Mouse (Mus musculus) mesoderm, embryonic 11.5 days (tissue): ENCODE measurements around the gene Extl2.

Source experiments
- DNase-seq: peaks from one replicate; pipeline ENCODE4 v3.0.0-alpha.2; 2012; ENCODE audit warnings: low read depth, low spot score

The Extl2 gene

DNA sequence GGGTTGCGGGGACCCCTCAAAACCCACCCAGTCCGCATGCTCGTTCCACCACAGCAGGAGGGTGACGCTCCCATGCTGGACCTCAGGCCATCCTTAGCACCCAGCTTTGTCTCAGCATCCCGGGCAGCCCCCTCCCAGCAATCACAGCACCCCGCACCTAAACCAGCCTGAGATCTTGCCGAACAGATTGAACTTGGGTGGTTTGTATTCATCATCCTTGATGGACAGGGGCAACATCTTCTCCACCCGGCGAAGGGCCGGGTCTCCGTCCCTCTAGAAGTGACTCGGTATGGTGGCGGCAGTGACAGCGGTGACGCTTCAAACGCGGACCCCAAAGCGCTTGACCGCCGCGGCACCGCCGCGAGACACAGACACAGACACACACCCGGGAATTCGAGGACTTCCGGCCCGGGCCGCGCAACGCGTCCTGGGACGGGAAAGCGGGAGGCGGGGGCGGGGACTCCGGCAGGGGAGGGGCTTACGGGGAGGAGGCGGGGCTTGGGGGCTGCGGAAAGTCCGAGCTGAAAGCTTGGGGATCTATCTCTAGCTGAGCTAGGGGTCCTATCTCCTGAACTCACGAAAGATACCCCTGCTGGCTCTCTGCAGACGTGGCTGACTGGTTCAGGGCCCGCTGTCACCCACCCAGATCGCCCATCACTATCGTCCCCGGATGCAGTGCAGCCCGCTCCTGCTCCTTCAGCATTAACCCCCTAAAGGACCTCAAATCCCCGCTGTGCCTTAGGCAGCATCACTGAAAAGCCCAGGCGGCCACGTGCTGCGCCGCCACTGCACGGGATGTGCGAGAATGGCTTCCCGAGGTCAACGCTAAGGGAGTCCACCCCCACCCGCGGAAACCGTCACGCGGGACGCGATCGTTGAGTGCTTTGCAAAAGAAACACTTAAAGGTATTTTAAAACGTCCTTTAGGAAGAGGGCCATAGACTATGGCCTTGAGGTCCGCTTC, at the start of gene Extl2, which contains the start of gene Slc30a7:
Gene Extl2, plus strand, starts transcription at position 485 of the 963 bp plus-strand sequence.
Gene Slc30a7, minus strand, starts transcription at position 429 of the 963 bp plus-strand sequence.
- DNase-seq = peak; percentile 90

- no peak for DNase-seq
Measured at GRCm38 (mm10) chr3:115961311-115962027, 45.8 kb upstream of the Extl2 start.

GRCm38 (mm10) chr3:115962028-115962415, 45.2 kb upstream of the Extl2 start:
- no peak for DNase-seq

DNA sequence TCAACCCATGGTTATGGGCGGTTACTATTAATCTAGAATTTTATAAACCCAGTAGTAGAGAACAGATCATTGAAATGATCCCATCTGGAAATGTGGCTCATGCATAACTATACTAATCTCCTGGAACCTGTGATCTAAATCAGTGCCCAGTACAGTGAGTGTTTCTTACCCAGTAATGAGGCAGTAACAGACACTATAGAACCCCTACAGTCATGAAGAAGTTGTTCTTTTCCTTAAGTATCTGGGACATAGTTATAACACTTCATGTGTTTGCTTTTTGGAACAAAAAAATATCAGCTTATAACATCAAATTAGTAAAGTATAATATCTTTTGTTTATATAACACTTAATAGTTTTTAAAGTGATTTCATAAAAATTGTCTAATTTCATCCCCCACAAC, 43.7 kb upstream of the Extl2 start:
- DNase-seq = no peak

GRCm38 (mm10) chr3:115964071-115964470, 43.2 kb upstream of the Extl2 start:
- no peak for DNase-seq

DNA sequence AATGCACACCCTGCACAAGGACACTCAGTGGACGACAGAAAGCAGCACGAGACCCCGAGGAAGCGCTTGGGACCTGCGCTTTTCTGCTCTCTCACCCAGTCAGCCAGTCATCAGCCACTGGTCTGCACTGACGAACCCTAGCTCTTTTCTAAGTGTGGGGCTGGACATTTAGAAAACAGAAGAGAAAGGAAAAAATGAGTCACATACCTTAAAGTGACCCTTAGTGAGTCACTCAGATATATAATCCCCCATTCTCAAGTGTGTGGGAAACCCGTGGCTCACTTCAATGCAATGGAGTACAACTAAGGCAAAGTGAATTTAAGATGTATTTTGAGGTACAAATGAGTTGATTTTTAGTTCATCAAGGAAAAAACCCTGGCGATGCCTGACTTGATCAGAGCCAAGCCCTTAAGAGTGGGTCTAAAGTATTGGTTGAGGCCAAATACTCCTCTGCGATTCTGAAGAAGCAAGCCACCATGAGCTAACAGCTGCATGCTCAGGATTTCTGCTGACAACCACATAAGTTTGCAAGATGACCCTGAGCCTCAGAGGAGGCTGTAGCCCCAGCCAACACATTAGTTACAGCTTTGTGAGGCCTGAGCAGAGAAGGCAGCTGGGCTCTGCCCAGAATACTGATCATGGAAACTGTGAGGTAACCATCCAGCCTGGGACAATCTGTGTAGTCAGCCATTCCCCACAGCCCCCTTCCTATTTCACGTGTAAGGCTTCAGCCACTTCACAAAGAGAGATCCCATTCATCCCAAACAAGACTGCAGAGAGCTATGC, 38.3 kb upstream of the Extl2 start:
- no peak for DNase-seq

- no peak for DNase-seq
Measured at GRCm38 (mm10) chr3:115971045-115971785, 36.0 kb upstream of the Extl2 start.

DNA sequence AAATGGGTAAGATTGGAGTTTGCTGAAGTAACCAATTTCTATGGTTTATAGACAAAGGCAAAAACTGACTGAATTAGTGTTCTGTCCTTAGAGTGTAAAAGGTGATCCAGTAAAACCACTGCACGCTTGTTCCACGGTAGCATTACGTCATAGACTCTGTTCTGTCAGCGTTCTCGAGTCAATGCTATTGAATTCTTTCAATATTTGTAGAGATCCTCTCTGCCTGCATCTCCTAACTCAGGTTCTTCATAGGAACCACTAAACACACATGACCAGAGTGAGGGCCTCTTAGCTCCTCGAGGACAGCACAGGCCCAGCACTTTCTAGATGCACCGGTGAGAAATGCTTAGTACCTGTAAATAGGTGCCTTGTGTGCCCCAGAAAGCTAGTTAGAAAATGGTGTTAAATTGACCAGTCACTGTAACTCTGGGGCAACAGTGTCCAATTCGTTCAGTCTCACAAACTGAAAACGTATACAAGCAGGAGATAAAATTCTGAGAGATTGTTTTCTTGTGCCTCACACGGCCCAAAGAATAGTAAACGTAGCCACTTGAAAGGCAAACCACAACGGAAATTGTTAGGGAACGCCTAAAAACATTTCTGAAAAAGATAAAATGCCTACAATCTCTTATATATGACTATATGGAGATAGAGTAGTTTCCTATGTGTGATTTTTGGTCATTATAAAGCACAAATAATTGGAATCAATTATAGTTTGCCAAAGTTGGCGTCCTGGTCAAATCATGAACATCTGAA, 35.2 kb upstream of the Extl2 start:
- DNase-seq = no peak

DNA sequence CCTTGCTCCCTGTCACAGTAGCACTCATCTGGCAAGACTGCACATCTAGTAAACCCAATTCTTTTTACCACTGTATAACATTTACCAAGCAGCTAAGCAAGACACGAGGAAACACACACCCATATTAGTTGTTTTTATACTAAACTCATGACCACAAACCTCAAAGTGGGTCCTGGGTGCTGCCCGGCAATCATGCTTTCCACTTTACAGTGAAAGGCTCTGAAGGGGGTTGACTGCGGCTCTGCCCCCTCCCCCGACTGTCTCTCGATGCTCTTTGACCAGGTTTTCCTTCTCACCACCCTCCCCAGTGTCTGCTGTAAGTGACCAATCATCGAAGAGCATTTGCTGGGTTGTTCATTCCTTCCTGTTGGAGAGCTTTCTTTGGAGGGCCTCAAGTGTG, 33.0 kb upstream of the Extl2 start:
- no peak for DNase-seq

DNA sequence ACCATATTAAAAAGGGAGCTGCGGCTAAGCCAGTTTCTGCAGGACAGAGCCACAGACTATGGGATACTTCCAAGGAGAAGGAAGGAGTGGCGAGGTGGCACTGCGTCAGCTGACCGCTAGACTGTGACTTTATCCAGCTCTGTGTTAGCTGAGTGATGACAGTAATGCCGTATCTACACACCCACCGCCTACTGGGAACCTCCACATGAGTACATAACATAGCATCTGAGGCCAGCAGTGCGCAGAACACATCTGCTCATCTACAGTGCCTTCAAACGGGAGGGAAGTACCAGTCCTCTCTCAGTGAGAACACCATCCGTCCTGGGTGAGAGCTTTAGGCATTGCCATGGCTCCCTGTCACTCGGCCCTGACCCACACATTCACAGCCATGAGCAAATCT, 32.3 kb upstream of the Extl2 start:
- DNase-seq = no peak

DNA sequence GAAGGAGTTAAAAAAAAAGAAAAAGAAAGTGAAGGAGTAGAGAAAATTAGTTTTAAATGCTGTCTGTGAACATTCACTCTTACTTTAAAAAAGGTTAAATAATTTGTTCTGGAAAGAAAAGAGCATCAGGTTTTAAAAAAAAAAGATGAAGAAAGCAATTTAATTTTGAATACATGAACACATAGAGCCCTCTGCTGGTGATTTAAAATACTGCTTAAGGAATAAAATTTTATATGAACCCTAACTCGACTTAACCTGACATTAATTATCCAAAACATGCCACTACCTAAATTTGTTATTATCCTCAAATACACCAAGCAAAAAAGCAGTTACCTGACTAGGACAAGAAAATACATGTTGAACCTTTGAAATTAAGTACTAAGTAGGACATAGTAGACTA, 28.3 kb upstream of the Extl2 start:
- DNase-seq = peak; percentile 17

- no peak for DNase-seq
Measured at GRCm38 (mm10) chr3:115983217-115983616, 24.0 kb upstream of the Extl2 start.

GRCm38 (mm10) chr3:115984653-115985052, 22.6 kb upstream of the Extl2 start:
- no peak for DNase-seq

DNA sequence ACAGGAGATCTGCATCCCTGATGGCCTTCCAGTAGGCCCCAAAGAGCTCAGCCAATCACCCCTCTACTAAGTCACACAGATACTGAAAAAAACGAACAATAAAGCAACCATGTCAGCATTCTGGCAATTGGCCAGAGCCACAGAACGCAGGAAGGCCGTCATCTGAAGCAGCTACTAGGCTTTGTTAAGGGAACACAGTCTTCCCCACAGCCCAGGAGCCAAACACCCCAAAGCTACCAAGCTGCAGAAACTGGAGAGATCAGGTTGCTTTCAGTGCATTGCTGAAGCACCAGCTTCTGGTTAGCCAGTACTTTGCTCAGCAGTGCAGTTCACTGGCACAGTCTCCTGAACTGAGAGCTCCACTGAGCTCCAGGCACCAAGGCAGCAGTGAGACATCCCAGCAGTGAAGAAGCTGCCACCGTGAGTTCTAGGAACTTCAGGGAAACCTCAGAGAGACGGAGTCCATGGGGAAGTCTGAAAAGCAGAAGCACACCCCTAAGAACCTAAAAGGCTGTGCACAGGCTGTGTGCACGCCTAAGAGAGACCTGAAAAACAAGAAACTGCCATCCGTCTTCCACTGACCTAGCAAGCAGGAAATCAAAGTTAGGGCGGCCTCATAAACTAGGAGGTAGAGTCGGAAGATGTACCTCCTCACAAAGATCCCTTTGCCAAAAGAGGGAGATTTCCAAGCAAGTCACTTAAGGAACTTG, 21.9 kb upstream of the Extl2 start:
- DNase-seq = no peak

- no peak for DNase-seq
Measured at GRCm38 (mm10) chr3:115992103-115992502, 15.2 kb upstream of the Extl2 start.

GRCm38 (mm10) chr3:115992588-115992987, 14.7 kb upstream of the Extl2 start:
- DNase-seq = no peak

GRCm38 (mm10) chr3:115993025-115993424, 14.2 kb upstream of the Extl2 start:
- DNase-seq = no peak

- DNase-seq = no peak
Measured at GRCm38 (mm10) chr3:115996929-115997328, 10.3 kb upstream of the Extl2 start.

- peak; percentile 17 for DNase-seq
Measured at GRCm38 (mm10) chr3:116006284-116006977, 831 bp upstream of the Extl2 start.
